Mouse (Mus musculus) lung, postnatal 0 days (tissue): Measurements from ENCODE around the gene Pdgfb. TPM values are rescaled to one million over a fixed set of nuclear protein-coding genes. Genes with fewer than 3 reads are reported as not detected.
A peak's percentile ranks its signal among the peaks of the same experiment; 100 is the strongest.

Experiments
- ATAC-seq: fragments of 200-750 bp; cut with Nextera tagmentation; 2 replicates; pipeline ENCODE4 v1.8.0; 2017; ENCODE audit warnings: moderate library complexity
- DNase-seq: peaks from one replicate; pipeline ENCODE4 v3.0.0-alpha.2; 2016; ENCODE audit warnings: low spot score
- H3K27ac ChIP-seq: fragments of 300-500 bp; sonication (generic); 2 replicates; pipeline ENCODE4 v1.5.1; 2014; ENCODE audit warnings: antibody characterized with exemption, mild to moderate bottlenecking, low read length, mixed read lengths
- H3K27me3 ChIP-seq: fragments of 300-500 bp; sonication (generic); replicated peaks from 2 replicates; pipeline ENCODE4 v1.6.1; 2014; ENCODE audit warnings: low read length, mixed read lengths; ENCODE audit not compliant: insufficient read depth
- H3K36me3 ChIP-seq: fragments of 300-500 bp; sonication (generic); 2 replicates; pipeline ENCODE4 v1.6.1; 2014; ENCODE audit warnings: low read length, mixed read lengths; ENCODE audit not compliant: insufficient read depth
- H3K4me1 ChIP-seq: fragments of 300-500 bp; sonication (generic); 2 replicates; pipeline ENCODE4 v1.6.1; 2014; ENCODE audit warnings: antibody characterized with exemption, low read depth, low read length, mixed read lengths; ENCODE audit not compliant: insufficient read depth
- H3K4me2 ChIP-seq: fragments of 300-500 bp; sonication (generic); replicated peaks from 2 replicates; pipeline ENCODE4 v1.6.1; 2014; ENCODE audit warnings: low read depth, mild to moderate bottlenecking, low read length, moderate library complexity, mixed read lengths
- H3K4me3 ChIP-seq: fragments of 300-500 bp; sonication (generic); 2 replicates; pipeline ENCODE4 v1.5.1; 2014; ENCODE audit warnings: low read depth, low read length
- H3K9ac ChIP-seq: fragments of 300-500 bp; sonication (generic); replicated peaks from 2 replicates; pipeline ENCODE4 v1.6.1; 2014; ENCODE audit warnings: low read depth, mild to moderate bottlenecking
- H3K9me3 ChIP-seq: fragments of 300-500 bp; sonication (generic); 2 replicates; pipeline ENCODE4 v1.6.1; 2016; ENCODE audit warnings: low read length, mixed read lengths
- CTCF ChIP-seq: IDR thresholded peaks from 2 replicates; pipeline ENCODE4 v1.5.1; 2016; ENCODE audit warnings: antibody characterized with exemption, mild to moderate bottlenecking
- EP300 ChIP-seq: IDR thresholded peaks from 2 replicates; pipeline ENCODE4 v1.6.1; 2016; ENCODE audit warnings: antibody characterized with exemption, mild to moderate bottlenecking, control low read depth
- WGBS: fragments of 180-500 bp; shearing (Covaris S2); extraction: QIAGEN DNeasy Blood & Tissue Kit; methylation state at CpG from one replicate; pipeline ENCODE4 v1.1.7; 2014; 5-methylcytosine and 5-hydroxymethylcytosine counted together
- microRNA-seq: library from miRNA; unstranded; fragments of <30 nt; microRNA quantifications from one replicate; pipeline ENCODE4, GENCODE M21; 2016
- polyA plus RNA-seq: library from polyadenylated mRNA; unstranded; fragments of >200 nt; fragmentation: Nextera tagmentation; extraction: Ambion mirVana; gene quantifications from 2 replicates; pipeline ENCODE4 v1.2.1, GENCODE M21; 2015

The Pdgfb gene
- polyA plus RNA-seq, 1 experiment from 2014 or later = 10.5 TPM

DNA sequence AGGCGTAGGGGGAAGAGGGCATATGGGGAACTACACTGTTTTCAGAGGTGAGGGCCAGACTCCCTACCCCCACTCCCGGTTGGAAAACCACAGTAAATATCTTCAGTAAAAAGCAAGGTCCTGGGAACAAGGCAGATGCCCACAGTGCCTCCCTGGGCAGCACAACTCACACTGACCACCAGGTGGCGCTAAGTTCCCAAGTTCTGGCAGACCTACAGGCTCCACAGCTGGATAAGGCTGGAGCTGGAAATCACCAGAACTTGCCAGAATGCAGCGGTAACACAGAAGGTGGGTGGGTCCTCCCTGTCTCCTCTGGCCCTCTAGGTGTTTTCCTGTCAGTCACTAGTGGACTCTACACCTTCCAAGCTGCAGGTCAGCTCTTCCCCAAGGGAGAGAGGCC is 68.8 kb downstream of the Pdgfb start:
- WGBS = 13% methylated on average over 4 of the region's 4 CpGs
- no peak overlapping the region for H3K4me2 ChIP-seq
- H3K4me3 ChIP-seq = no peak overlapping the region
- no peak overlapping the region for H3K9ac ChIP-seq
- H3K27ac ChIP-seq = no peak overlapping the region
- DNase-seq = peak; percentile 88
- no peaks in the 10 kb centered on the region for H3K36me3 ChIP-seq
- no peaks in the 10 kb centered on the region for H3K27me3 ChIP-seq
- no peak for TF ChIP-seq EP300
- TF ChIP-seq CTCF = peak; percentile 99
- peaks cover under 1% of the 10 kb centered on the region; the same call in 1 of the 2 replicates for H3K4me1 ChIP-seq
- peak; percentile 71 for ATAC-seq
- H3K9me3 ChIP-seq = no peaks in the 10 kb centered on the region

Small RNA genes lying within 50 kb of the gene (microRNA-seq; reads per million reads assigned to microRNA genes)
- 5.1 reads per million, percentile 15 among the genes with 10 or more reads in this experiment for gene Mir7213

Other genes with a start within 250 kb of the Pdgfb start
- gene Dnal4, start 237.1 kb downstream of the Pdgfb start, polyA plus RNA-seq = 49.5 and 52.4 TPM in 2 replicates
- 1.0 and 1.2 TPM in 2 replicates for gene Nptxr, start 210.2 kb downstream of the Pdgfb start, polyA plus RNA-seq
- gene Npcd, start 180.7 kb downstream of the Pdgfb start, polyA plus RNA-seq = 0.13 TPM in 1 of 2 replicates, not detected in the other
- 52.2 and 60.6 TPM in 2 replicates for gene Cbx6, start 180.3 kb downstream of the Pdgfb start, polyA plus RNA-seq
- 24.8 and 29.5 TPM in 2 replicates for gene Apobec3, start 123.3 kb downstream of the Pdgfb start, polyA plus RNA-seq
- 4.1 and 4.5 TPM in 2 replicates for gene Cbx7, start 43.9 kb downstream of the Pdgfb start, polyA plus RNA-seq
- 34.4 and 35.3 TPM in 2 replicates for gene Syngr1, start 76.4 kb upstream of the Pdgfb start, polyA plus RNA-seq
- gene Rpl3, start 76.9 kb upstream of the Pdgfb start, polyA plus RNA-seq = 554 and 577 TPM in 2 replicates
- 18.1 and 19.1 TPM in 2 replicates for gene Tab1, start 118.2 kb upstream of the Pdgfb start, polyA plus RNA-seq
- 3.0 and 3.9 TPM in 2 replicates for gene Mgat3, start 158.7 kb upstream of the Pdgfb start, polyA plus RNA-seq
- gene Mief1, start 219.0 kb upstream of the Pdgfb start, polyA plus RNA-seq = 13.2 and 13.7 TPM in 2 replicates
- gene AC140267.1, start 220.9 kb upstream of the Pdgfb start, polyA plus RNA-seq = not detected in 2 replicates
- 113 and 115 TPM in 2 replicates for gene Atf4, start 240.2 kb upstream of the Pdgfb start, polyA plus RNA-seq
- 34.7 and 36.1 TPM in 2 replicates for gene Rps19bp1, start 249.3 kb upstream of the Pdgfb start, polyA plus RNA-seq